Mouse (Mus musculus) brain, embryonic 14.5 days (tissue): ENCODE results near the gene Creb3l2. TPM values are rescaled to one million over a fixed set of nuclear protein-coding genes. Genes with fewer than 3 reads are reported as not detected.

Experiments used
- DNase-seq: peaks from one replicate; pipeline ENCODE4 v3.0.0-alpha.2; 2011; ENCODE audit warnings: low read depth
- CTCF ChIP-seq: fragments of 200-500 bp; IDR thresholded peaks from 2 replicates; pipeline ENCODE4 v1.5.1; 2012; ENCODE audit warnings: inconsistent platforms, mild to moderate bottlenecking, moderate library complexity, borderline replicate concordance; ENCODE audit not compliant: insufficient read depth, insufficient read length; ENCODE audit errors: extremely low read depth
- POLR2A ChIP-seq: fragments of 200-500 bp; IDR thresholded peaks from 2 replicates; pipeline ENCODE4 v1.6.1; 2012; ENCODE audit warnings: mild to moderate bottlenecking, inconsistent platforms, borderline replicate concordance; ENCODE audit not compliant: poor library complexity, insufficient read depth, insufficient read length, severe bottlenecking; ENCODE audit errors: extremely low read depth
- polyA plus RNA-seq: library from polyadenylated mRNA; depleted of rRNA; stranded (reverse); fragments of >200 nt; gene quantifications from 2 replicates; pipeline ENCODE4 v1.2.3, GENCODE M21; 2012

Gene Creb3l2
- polyA plus RNA-seq, 1 experiment: 6.4 TPM

GRCm38 (mm10) chr6:37415505-37415904, 26.4 kb downstream of the Creb3l2 start:
- TF ChIP-seq CTCF: no peak
- no peak for TF ChIP-seq POLR2A
- no peak for DNase-seq

- peak; percentile 50 for DNase-seq
- no peak for TF ChIP-seq CTCF
Measured at GRCm38 (mm10) chr6:37415034-37415433, 26.9 kb downstream of the Creb3l2 start.

GRCm38 (mm10) chr6:37414576-37414975, 27.4 kb downstream of the Creb3l2 start:
- TF ChIP-seq CTCF: no peak
- TF ChIP-seq POLR2A: no peak
- DNase-seq: no peak

GRCm38 (mm10) chr6:37411696-37412095, 30.2 kb downstream of the Creb3l2 start:
- no peak for TF ChIP-seq POLR2A
- TF ChIP-seq CTCF: no peak
- DNase-seq: no peak

GRCm38 (mm10) chr6:37409829-37410228, 32.1 kb downstream of the Creb3l2 start:
- TF ChIP-seq CTCF: no peak
- no peak for TF ChIP-seq POLR2A
- DNase-seq: no peak

GRCm38 (mm10) chr6:37407876-37408275, 34.1 kb downstream of the Creb3l2 start:
- TF ChIP-seq CTCF: no peak
- TF ChIP-seq POLR2A: no peak
- DNase-seq: no peak

GRCm38 (mm10) chr6:37406903-37407302, 35.0 kb downstream of the Creb3l2 start:
- no peak for DNase-seq
- TF ChIP-seq CTCF: no peak
- TF ChIP-seq POLR2A: no peak

- TF ChIP-seq POLR2A: no peak
- DNase-seq: no peak
Measured at GRCm38 (mm10) chr6:37406018-37406417, 35.9 kb downstream of the Creb3l2 start.

- TF ChIP-seq POLR2A (no peak), CTCF (no peak)
- DNase-seq: no peak
Measured at GRCm38 (mm10) chr6:37404325-37404724, 37.6 kb downstream of the Creb3l2 start.

GRCm38 (mm10) chr6:37401928-37402327, 40.0 kb downstream of the Creb3l2 start:
- DNase-seq: no peak
- TF ChIP-seq POLR2A: no peak
- TF ChIP-seq CTCF: no peak

GRCm38 (mm10) chr6:37400866-37401525, 41.0 kb downstream of the Creb3l2 start:
- TF ChIP-seq CTCF (no peak), POLR2A (no peak)
- DNase-seq: no peak

GRCm38 (mm10) chr6:37400167-37400566, 41.8 kb downstream of the Creb3l2 start:
- no peak for TF ChIP-seq POLR2A
- TF ChIP-seq CTCF: no peak

More at GRCm38 (mm10) chr6:37400167-37400566, 41.8 kb downstream of the Creb3l2 start:
- DNase-seq: no peak
